ENCODE assay signal across 8 mouse cellular contexts in genomic region chr15:12118093-12118431, GRCm38 (mm10). TPM values are rescaled to one million over a fixed set of nuclear protein-coding genes. Genes with fewer than 3 reads are reported as not detected.
DNase-seq lines count a peak whose midpoint lies in the region; ATAC-seq and TF ChIP-seq lines count a peak whose summit lies in the region.

No protein-coding gene starts in this region.

- DNase-seq in kidney, adult 2 months: no peak
- DNase-seq in kidney, adult 18-20 months: no peak
- DNase-seq in NIH3T3 (ENCODE audit: low read depth): peak; percentile 63
- no peak for DNase-seq in limb, embryonic 14.5 days (ENCODE audit: low spot score)
- DNase-seq in thymus, postnatal 14 days: no peak

- peak overlapping the region; percentile 82 for H3K4me2 ChIP-seq in forebrain, embryonic 13.5 days
- H3K4me2 ChIP-seq in limb, embryonic 14.5 days (replicated peaks; ENCODE audit: low read depth, low read length, severe bottlenecking): peak overlapping the region; percentile 64; the same call in 1 of the 2 replicates
- peak overlapping the region; percentile 83 for H3K4me2 ChIP-seq in neural tube, embryonic 13.5 days

- peak overlapping the region; percentile 97 for H3K4me3 ChIP-seq in kidney, adult 2 months (ENCODE audit: insufficient read depth, low read depth, low read length)
- peak overlapping the region; percentile 82 for H3K4me3 ChIP-seq in forebrain, embryonic 13.5 days
- H3K4me3 ChIP-seq in limb, embryonic 14.5 days (replicated peaks; ENCODE audit: low read length): peak overlapping the region; percentile 99
- peak overlapping the region; percentile 96 for H3K4me3 ChIP-seq in neural tube, embryonic 13.5 days

- peaks cover 3% of the 10 kb centered on the region; the same call in 1 of the 2 replicates for H3K4me1 ChIP-seq in kidney, adult 2 months (ENCODE audit: control insufficient read depth, insufficient read depth, low read length)
- H3K4me1 ChIP-seq in forebrain, embryonic 13.5 days: peaks cover 15% of the 10 kb centered on the region
- peaks cover 9% of the 10 kb centered on the region; the same call in 1 of the 2 replicates for H3K4me1 ChIP-seq in limb, embryonic 14.5 days (ENCODE audit: control insufficient read depth, insufficient read depth, low read length)
- peaks cover 26% of the 10 kb centered on the region for H3K4me1 ChIP-seq in neural tube, embryonic 13.5 days (replicated peaks)

- 1% methylated on average over 28 of the region's 43 CpGs for WGBS in kidney, adult 2 months
- 0% methylated on average over 8 of the region's 43 CpGs for WGBS in forebrain, embryonic 13.5 days
- WGBS in limb, embryonic 14.5 days: 0% methylated on average over 13 of the region's 43 CpGs
- WGBS in neural tube, embryonic 13.5 days: under 1% methylated on average over 22 of the region's 43 CpGs

- ATAC-seq in forebrain, embryonic 13.5 days: no peak; the same call in none of the 2 replicates
- peak; percentile 41; the same call in 1 of the 2 replicates for ATAC-seq in limb, embryonic 14.5 days (ENCODE audit: low FRiP score, low read depth)
- peak; percentile 54; the same call in 1 of the 2 replicates for ATAC-seq in neural tube, embryonic 13.5 days (ENCODE audit: low read depth)
- no peak for ATAC-seq in monocyte, adult 5-6 weeks (replicated peaks; ENCODE audit: insufficient number of reproducible peaks, low FRiP score, low TSS enrichment, poor library complexity, severe bottlenecking)

- H3K9me3 ChIP-seq in forebrain, embryonic 13.5 days (replicated peaks): no peaks in the 10 kb centered on the region
- H3K9me3 ChIP-seq in limb, embryonic 14.5 days (ENCODE audit: control insufficient read depth, low read length): no peaks in the 10 kb centered on the region
- H3K9me3 ChIP-seq in neural tube, embryonic 13.5 days: no peaks in the 10 kb centered on the region

- TF ChIP-seq CTCF in kidney, adult 2 months (conservative IDR thresholded peaks at IDR 0.05; ENCODE audit: insufficient read depth, insufficient read length, low read depth, low read length): no peak

- peak overlapping the region; percentile 96 for H3K9ac ChIP-seq in forebrain, embryonic 13.5 days
- peak overlapping the region; percentile 99 for H3K9ac ChIP-seq in limb, embryonic 14.5 days (ENCODE audit: low read depth, low read length, severe bottlenecking)
- peak overlapping the region; percentile 99 for H3K9ac ChIP-seq in neural tube, embryonic 13.5 days

- peak overlapping the region; percentile 97 for H3K27ac ChIP-seq in kidney, adult 2 months (ENCODE audit: insufficient read depth, low read depth, low read length)
- peak overlapping the region; percentile 89 for H3K27ac ChIP-seq in forebrain, embryonic 13.5 days
- peak overlapping the region; percentile 92 for H3K27ac ChIP-seq in limb, embryonic 14.5 days (replicated peaks; ENCODE audit: low read depth, low read length)
- peak overlapping the region; percentile 94 for H3K27ac ChIP-seq in neural tube, embryonic 13.5 days (replicated peaks)

- no peaks in the 10 kb centered on the region for H3K36me3 ChIP-seq in kidney, adult 2 months (ENCODE audit: control insufficient read depth, insufficient read depth, low read length)
- H3K36me3 ChIP-seq in forebrain, embryonic 13.5 days (ENCODE audit: poor library complexity, severe bottlenecking): no peaks in the 10 kb centered on the region
- H3K36me3 ChIP-seq in limb, embryonic 14.5 days (ENCODE audit: control insufficient read depth, insufficient read depth, low read length): peaks cover 5% of the 10 kb centered on the region; the same call in 1 of the 2 replicates
- no peaks in the 10 kb centered on the region for H3K36me3 ChIP-seq in neural tube, embryonic 13.5 days

- H3K27me3 ChIP-seq in kidney, adult 2 months (replicated peaks; ENCODE audit: control insufficient read depth, insufficient read depth, low read length): no peaks in the 10 kb centered on the region
- no peaks in the 10 kb centered on the region for H3K27me3 ChIP-seq in forebrain, embryonic 13.5 days
- H3K27me3 ChIP-seq in limb, embryonic 14.5 days (ENCODE audit: control insufficient read depth, insufficient read depth, low read length): no peaks in the 10 kb centered on the region
- no peaks in the 10 kb centered on the region for H3K27me3 ChIP-seq in neural tube, embryonic 13.5 days

- no peak for TF ChIP-seq POLR2A in kidney, adult 2 months (IDR thresholded peaks at IDR 0.05; ENCODE audit: low read depth, low read length)
- TF ChIP-seq POLR2A in limb, embryonic 14.5 days (IDR thresholded peaks at IDR 0.05; ENCODE audit: borderline replicate concordance, extremely low read depth, insufficient read depth, insufficient read length): no peak

RNA-seq across cellular contexts. Expression of gene Zfr, which starts 0.4 kb away (rescaled TPM):
- polyA plus RNA-seq in kidney, adult 2 months (2012; rRNA removed): 79.8 and 80.8 TPM in 2 replicates
- polyA plus RNA-seq in forebrain, embryonic 13.5 days (2015; fragmentation: Nextera tagmentation; extraction: Ambion mirVana): 119 and 133 TPM in 2 replicates
- 91.6 and 142 TPM in 2 replicates for polyA plus RNA-seq in limb, embryonic 14.5 days (2012; rRNA removed)
- polyA plus RNA-seq in limb, embryonic 14.5 days (2014; fragmentation: Nextera tagmentation; extraction: Ambion mirVana): 160 and 166 TPM in 2 replicates
- 129 and 138 TPM in 2 replicates for polyA plus RNA-seq in neural tube, embryonic 13.5 days (2015; fragmentation: Nextera tagmentation; extraction: Ambion mirVana)
- total RNA-seq in monocyte, adult 5-6 weeks (2017): 49.0 to 97.9 TPM (median 69.7 TPM) in 3 replicates

Comparison
In these comparisons a context has a peak if more than half of its experiments do, and no peak if none do; other contexts are left out.
1. ATAC-seq: peak in limb, embryonic 14.5 days (single experiment) and neural tube, embryonic 13.5 days (single experiment); none in forebrain, embryonic 13.5 days (single experiment) and monocyte, adult 5-6 weeks (single experiment).
2. Peak in every context shown above with its lines, with median percentiles within 50 percentile points of each other: H3K27ac ChIP-seq, H3K4me3 ChIP-seq, H3K4me2 ChIP-seq and H3K9ac ChIP-seq.